Mouse (Mus musculus) heart, embryonic 16.5 days (tissue): Measurements from ENCODE around the gene Rhot1. TPM values are rescaled to one million over a fixed set of nuclear protein-coding genes. Genes with fewer than 3 reads are reported as not detected.

Experiments used
- ATAC-seq: fragments of 200-750 bp; cut with Nextera tagmentation; replicated peaks from 2 replicates; pipeline ENCODE4 v1.8.0; 2017; ENCODE audit warnings: moderate number of reproducible peaks; ENCODE audit not compliant: insufficient read depth, low FRiP score; ENCODE audit errors: extremely low read depth
- H3K27ac ChIP-seq: fragments of 300-500 bp; sonication (generic); 2 replicates; pipeline ENCODE4 v1.5.1; 2014; ENCODE audit warnings: mild to moderate bottlenecking, low read length, control low read depth, moderate library complexity
- H3K27me3 ChIP-seq: fragments of 300-500 bp; sonication (generic); 2 replicates; pipeline ENCODE4 v1.6.1; 2014; ENCODE audit warnings: low read length, mixed read lengths; ENCODE audit not compliant: control insufficient read depth, insufficient read depth
- H3K36me3 ChIP-seq: fragments of 300-500 bp; sonication (generic); 2 replicates; pipeline ENCODE4 v1.6.1; 2014; ENCODE audit not compliant: control insufficient read depth, insufficient read depth
- H3K4me1 ChIP-seq: fragments of 300-500 bp; sonication (generic); 2 replicates; pipeline ENCODE4 v1.6.1; 2014; ENCODE audit warnings: low read length, mixed read lengths; ENCODE audit not compliant: control insufficient read depth, insufficient read depth
- H3K4me2 ChIP-seq: fragments of 300-500 bp; sonication (generic); 2 replicates; pipeline ENCODE4 v1.6.1; 2014; ENCODE audit warnings: low read depth, mild to moderate bottlenecking, control low read depth, low read length
- H3K4me3 ChIP-seq: fragments of 300-500 bp; sonication (generic); 2 replicates; pipeline ENCODE4 v1.5.1; 2014; ENCODE audit warnings: mild to moderate bottlenecking, control low read depth, low read length
- H3K9ac ChIP-seq: fragments of 300-500 bp; sonication (generic); 2 replicates; pipeline ENCODE4 v1.6.1; 2014; ENCODE audit warnings: low read length, control low read depth
- H3K9me3 ChIP-seq: fragments of 300-500 bp; sonication (generic); replicated peaks from 2 replicates; pipeline ENCODE4 v1.6.1; 2016; ENCODE audit warnings: low read length; ENCODE audit not compliant: control insufficient read depth
- WGBS: fragments of 180-500 bp; shearing (Covaris S2); extraction: QIAGEN DNeasy Blood & Tissue Kit; methylation state at CpG from one replicate; pipeline ENCODE4 v1.1.7; 2014; 5-methylcytosine and 5-hydroxymethylcytosine counted together
- polyA plus RNA-seq: library from polyadenylated mRNA; unstranded; fragments of >200 nt; fragmentation: Nextera tagmentation; extraction: Ambion mirVana; gene quantifications from 2 replicates; pipeline ENCODE4 v1.2.1, GENCODE M21; 2015

Gene Rhot1
- polyA plus RNA-seq, 1 experiment from 2014 or later = 69.9 TPM

DNA sequence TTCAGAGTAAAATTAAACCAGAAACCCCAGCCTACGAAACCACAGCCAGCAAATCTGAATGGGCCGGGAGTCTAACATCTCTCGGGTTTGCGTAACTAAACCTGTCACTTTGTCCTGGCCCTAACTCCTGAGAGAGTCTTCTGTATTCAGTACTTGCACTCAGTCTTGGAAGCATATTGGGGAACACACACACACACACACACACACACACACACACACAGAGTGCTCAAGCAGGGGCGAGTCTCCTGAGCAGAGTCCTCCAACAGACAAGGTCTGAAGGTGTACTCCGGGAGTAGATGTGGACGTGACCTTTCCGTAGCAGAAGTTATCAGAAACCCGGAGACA is 93.2 kb downstream of the Rhot1 start:
- Histone ChIP-seq H3K9ac (peak overlapping the region; percentile 76; the same call in 1 of the 2 replicates), H3K27me3 (peaks cover 55% of the 10 kb centered on the region), H3K4me1 (peaks cover 15% of the 10 kb centered on the region), H3K36me3 (no peaks in the 10 kb centered on the region), H3K4me2 (peak overlapping the region; percentile 99), H3K4me3 (peak overlapping the region; percentile 72), H3K9me3 (peaks cover 3% of the 10 kb centered on the region; the same call in 1 of the 2 replicates), H3K27ac (no peak overlapping the region)
- no peak for ATAC-seq
- under 1% methylated on average over 9 of the region's 9 CpGs for WGBS

DNA sequence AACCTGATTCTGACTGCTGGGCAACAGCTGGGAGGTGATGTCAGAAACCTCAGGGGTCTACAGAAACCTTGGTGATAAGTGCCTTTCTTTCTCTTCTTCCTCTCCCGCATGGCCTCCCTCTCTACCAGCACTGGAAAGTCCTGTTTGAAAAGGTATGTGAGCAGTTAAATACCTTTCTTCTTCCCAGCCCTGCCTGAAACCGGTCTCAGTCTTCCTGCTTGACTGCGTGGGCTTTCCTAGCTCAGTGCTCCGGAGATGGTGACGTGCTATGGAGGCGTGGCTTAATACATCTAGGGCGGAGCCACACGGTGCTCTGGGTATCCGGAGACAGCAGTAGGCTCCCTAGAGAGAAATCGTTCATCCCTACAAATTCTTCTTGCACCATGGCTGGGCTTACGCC is 93.7 kb downstream of the Rhot1 start:
- ATAC-seq = 0 out of 2 replicates have a peak, but pooled peaks have one; percentile 53
- Histone ChIP-seq H3K36me3 (no peaks in the 10 kb centered on the region), H3K4me3 (peak overlapping the region; percentile 72), H3K27ac (no peak overlapping the region), H3K4me1 (peaks cover 15% of the 10 kb centered on the region), H3K4me2 (peak overlapping the region; percentile 99), H3K27me3 (peaks cover 49% of the 10 kb centered on the region), H3K9me3 (peaks cover 3% of the 10 kb centered on the region; the same call in 1 of the 2 replicates), H3K9ac (no peak overlapping the region)
- WGBS = 4% methylated on average over 11 of the region's 11 CpGs

DNA sequence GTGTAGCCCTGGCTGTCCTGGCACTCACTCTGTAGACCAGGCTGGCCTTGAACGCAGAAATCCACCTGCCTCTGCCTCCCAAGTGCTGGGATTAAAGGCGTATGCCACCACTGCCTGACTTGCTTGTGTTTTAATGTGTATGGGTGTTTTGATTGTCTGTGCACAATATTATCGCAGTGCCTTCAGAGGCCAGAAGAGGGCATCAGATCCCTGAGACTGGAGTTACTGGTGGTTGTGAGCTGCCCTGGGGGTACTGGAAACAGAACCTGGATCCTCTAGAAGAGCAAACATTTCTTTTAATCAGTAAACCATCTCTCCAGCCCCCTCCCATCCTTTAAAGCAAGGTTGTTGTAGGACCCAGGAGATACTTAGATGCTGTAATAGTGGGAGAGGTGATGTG is 94.9 kb downstream of the Rhot1 start:
- no peak overlapping the region for H3K27ac ChIP-seq
- H3K4me2 ChIP-seq = no peak overlapping the region
- peaks cover 41% of the 10 kb centered on the region for H3K27me3 ChIP-seq
- WGBS = 77% methylated on average over 3 of the region's 3 CpGs
- H3K9me3 ChIP-seq = peaks cover 3% of the 10 kb centered on the region; the same call in 1 of the 2 replicates
- ATAC-seq = no peak
- no peak overlapping the region for H3K9ac ChIP-seq
- peaks cover 15% of the 10 kb centered on the region for H3K4me1 ChIP-seq
- no peaks in the 10 kb centered on the region for H3K36me3 ChIP-seq
- H3K4me3 ChIP-seq = no peak overlapping the region

DNA sequence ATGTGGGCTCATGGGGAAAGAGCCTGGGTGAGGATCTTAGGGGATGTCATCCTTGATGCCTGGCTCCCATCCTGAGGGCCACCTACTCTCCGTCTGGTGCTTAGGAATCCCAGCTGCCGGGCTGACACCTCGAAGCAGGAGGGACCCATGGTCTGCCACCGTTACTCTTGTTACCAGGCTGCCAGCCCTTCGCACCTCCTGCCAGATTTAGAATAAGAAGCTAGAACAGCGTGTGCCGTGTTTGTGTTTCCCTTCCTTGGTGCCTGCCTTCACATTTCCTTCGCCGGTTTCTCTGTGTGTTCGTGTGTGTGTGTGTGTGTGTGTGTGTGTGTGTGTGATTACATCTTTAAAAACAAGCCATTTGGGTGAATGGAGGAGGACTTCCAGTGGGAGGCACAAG is 96.0 kb downstream of the Rhot1 start:
- Histone ChIP-seq H3K9me3 (peaks cover 3% of the 10 kb centered on the region; the same call in 1 of the 2 replicates), H3K4me3 (no peak overlapping the region), H3K9ac (no peak overlapping the region), H3K36me3 (no peaks in the 10 kb centered on the region), H3K27ac (no peak overlapping the region), H3K4me2 (no peak overlapping the region), H3K4me1 (peaks cover 15% of the 10 kb centered on the region), H3K27me3 (peaks cover 30% of the 10 kb centered on the region)
- no peak for ATAC-seq
- WGBS = 71% methylated on average over 10 of the region's 10 CpGs

DNA sequence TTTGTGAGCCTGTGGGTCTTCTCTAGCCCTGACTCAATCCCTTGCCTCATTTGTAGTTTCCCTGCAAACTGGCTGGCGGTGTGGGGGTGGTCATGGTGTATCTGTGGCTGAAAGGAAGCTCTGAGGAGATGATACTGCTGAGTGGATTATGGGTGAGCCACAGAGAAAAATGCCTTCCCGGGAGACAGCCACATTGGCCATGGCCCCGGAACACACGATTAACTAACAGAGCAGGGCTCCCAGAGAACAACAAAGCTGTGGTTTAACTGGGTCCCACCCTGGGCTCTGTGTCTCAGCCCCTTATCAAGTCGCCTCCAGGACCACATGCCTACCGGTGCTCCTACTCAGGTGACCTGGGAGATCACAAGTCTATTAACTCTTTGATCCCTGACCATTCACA is 99.7 kb downstream of the Rhot1 start:
- Histone ChIP-seq H3K9me3 (peaks cover 3% of the 10 kb centered on the region; the same call in 1 of the 2 replicates), H3K4me1 (no peaks in the 10 kb centered on the region), H3K27me3 (peaks cover 6% of the 10 kb centered on the region; the same call in 1 of the 2 replicates), H3K27ac (no peak overlapping the region), H3K36me3 (no peaks in the 10 kb centered on the region), H3K4me2 (no peak overlapping the region), H3K4me3 (no peak overlapping the region), H3K9ac (no peak overlapping the region)
- WGBS = 46% methylated on average over 6 of the region's 6 CpGs
- no peak for ATAC-seq

DNA sequence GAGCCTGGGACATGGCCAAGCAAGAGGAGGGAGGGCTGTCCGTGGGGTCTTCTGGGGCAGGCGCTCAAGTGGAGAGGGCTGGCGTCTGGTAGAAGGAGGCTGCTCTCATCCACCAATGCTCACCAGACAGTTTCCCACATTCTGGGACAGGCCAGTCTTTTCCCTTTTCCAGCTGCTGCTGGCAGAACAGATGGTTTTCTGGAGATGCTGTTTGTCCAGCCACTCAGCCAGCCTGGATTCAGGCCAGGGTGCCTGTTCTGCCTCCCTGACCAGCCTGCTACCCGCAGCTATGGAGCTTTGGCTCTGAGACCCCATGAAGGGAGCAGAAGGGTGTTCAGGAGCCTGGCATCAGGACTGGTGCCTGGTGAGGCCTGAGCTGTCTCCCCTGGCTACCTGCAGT is 102.5 kb downstream of the Rhot1 start:
- H3K27me3 ChIP-seq = no peaks in the 10 kb centered on the region; the same call in 1 of the 2 replicates
- 73% methylated on average over 4 of the region's 4 CpGs for WGBS
- H3K27ac ChIP-seq = no peak overlapping the region
- H3K4me1 ChIP-seq = no peaks in the 10 kb centered on the region
- H3K4me2 ChIP-seq = no peak overlapping the region
- H3K9ac ChIP-seq = no peak overlapping the region
- H3K4me3 ChIP-seq = no peak overlapping the region
- no peak for ATAC-seq
- no peaks in the 10 kb centered on the region for H3K36me3 ChIP-seq
- no peaks in the 10 kb centered on the region for H3K9me3 ChIP-seq

DNA sequence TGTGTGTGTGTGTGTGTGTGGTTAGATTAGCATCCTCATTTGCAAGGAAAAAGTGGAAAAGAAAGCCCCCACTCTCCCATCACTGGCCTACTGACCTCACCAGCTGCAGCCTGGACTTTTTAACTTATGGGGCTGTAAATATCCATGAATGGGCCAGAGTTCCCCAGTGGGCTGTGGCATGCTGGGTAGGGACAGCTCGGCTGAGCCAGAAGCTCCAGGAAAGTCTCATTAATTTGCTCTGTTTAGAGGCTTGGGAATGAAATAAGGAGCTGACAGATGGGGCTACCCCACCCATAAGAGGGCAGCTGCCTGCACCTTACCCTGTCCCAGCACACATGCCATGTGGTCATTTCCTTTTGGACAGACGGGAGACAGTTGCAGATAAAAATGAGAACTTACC is 103.2 kb downstream of the Rhot1 start:
- Histone ChIP-seq H3K9me3 (no peaks in the 10 kb centered on the region), H3K36me3 (no peaks in the 10 kb centered on the region), H3K4me3 (no peak overlapping the region), H3K9ac (no peak overlapping the region), H3K4me2 (no peak overlapping the region), H3K27me3 (no peaks in the 10 kb centered on the region; the same call in 1 of the 2 replicates), H3K4me1 (no peaks in the 10 kb centered on the region), H3K27ac (no peak overlapping the region)
- ATAC-seq = no peak
- 28% methylated on average over 2 of the region's 2 CpGs for WGBS

DNA sequence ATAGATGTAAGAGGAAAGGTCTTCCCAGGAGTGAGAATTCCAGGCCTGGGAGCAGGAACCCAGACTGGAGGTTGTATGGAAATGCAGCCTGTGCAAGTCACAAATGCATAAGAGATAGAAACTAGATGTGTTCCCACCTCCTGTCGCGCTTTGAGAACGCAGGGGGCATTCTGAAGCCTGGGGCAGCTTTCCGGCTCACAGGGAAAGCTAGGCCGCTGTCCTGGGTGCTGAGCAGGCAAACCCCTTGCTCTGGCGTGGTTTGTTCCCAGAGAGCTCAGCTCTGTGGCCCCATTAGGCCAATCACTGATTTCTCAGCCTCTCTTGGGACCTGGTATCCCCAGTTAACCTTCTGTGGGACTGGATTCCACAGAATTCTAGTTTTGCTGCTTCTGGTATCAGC is 103.7 kb downstream of the Rhot1 start:
- no peak overlapping the region for H3K9ac ChIP-seq
- no peak overlapping the region for H3K4me2 ChIP-seq
- no peaks in the 10 kb centered on the region; the same call in 1 of the 2 replicates for H3K27me3 ChIP-seq
- H3K9me3 ChIP-seq = no peaks in the 10 kb centered on the region
- WGBS = 4% methylated on average over 6 of the region's 6 CpGs
- no peak overlapping the region for H3K27ac ChIP-seq
- H3K4me3 ChIP-seq = no peak overlapping the region
- H3K36me3 ChIP-seq = no peaks in the 10 kb centered on the region
- ATAC-seq = no peak
- H3K4me1 ChIP-seq = no peaks in the 10 kb centered on the region

DNA sequence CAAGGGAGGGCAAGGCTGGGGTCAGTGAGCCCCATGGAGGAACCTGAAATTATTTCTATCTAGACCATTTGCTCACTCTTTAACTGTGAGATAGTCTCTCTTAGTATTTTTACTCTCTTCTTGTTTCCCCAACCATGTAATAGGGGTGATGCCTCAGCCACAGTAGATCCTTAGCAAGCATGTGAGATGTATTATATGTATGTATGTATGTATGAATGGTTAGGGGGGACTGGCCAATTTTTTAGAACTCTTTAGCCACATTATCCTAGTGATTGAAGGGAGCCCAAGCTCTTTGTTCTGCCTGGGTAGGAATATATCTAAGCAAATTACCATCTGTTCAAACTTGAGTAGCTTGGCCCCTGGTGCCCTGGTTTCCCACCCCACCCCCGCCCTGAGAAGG is 104.6 kb downstream of the Rhot1 start:
- Histone ChIP-seq H3K9me3 (no peaks in the 10 kb centered on the region), H3K27ac (no peak overlapping the region), H3K9ac (no peak overlapping the region), H3K4me3 (no peak overlapping the region), H3K4me1 (no peaks in the 10 kb centered on the region), H3K36me3 (no peaks in the 10 kb centered on the region), H3K27me3 (no peaks in the 10 kb centered on the region; the same call in 1 of the 2 replicates), H3K4me2 (no peak overlapping the region)
- ATAC-seq = no peak
- 67% methylated on average over 1 of the region's 1 CpGs for WGBS
